Mouse (Mus musculus) T-cell, adult 2 months (primary cell): ENCODE measurements around the gene Mmp25.

ENCODE experiments used
- DNase-seq: peaks from one replicate; pipeline ENCODE4 v3.0.0; 2022; ENCODE audit warnings: low spot score

Gene Mmp25

DNA sequence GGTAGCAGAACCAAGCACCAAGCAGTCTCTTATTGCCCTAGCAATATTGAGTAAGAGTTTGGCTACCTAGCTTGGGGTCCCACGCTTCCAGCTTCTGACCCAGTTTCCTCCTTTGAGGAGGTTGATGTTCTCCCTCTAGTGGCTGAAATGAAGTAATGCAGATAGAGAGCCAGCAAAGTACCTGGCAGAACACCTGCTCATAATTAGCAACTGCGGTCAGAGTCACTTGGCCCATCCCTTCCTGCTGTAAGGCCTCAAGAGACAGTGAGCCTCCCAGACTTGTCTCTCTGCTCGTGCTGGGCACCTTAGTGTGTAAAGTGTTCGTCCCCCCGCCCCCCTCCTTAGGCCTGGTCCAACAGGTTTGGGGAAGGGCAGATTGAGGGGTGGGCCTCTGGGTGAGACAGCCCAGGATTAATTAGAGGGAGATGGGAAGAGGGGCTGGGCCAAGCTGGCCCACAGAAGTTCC lies 19.5 kb upstream of the Mmp25 start:
- DNase-seq = peak; percentile 37

DNA sequence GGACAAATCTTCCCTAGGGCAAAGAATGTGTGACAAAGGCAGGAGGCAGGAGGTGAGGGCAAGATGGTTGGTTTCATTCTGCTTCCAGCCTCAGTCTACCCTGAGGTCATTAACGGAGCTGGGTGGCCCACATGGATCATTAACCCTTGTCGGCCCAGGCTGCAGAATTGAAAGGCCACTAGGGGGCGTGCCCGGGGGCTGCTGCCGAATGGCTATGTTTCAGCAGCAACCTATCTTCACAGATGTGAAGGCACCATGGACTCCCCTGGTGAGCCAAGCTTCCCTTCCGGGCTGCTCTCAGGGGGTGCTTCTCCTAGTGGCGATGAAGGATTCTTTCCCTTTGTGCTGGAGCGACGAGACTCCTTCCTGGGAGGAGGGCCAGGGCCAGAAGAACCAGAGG lies 16.4 kb upstream of the Mmp25 start:
- no peak for DNase-seq

DNA sequence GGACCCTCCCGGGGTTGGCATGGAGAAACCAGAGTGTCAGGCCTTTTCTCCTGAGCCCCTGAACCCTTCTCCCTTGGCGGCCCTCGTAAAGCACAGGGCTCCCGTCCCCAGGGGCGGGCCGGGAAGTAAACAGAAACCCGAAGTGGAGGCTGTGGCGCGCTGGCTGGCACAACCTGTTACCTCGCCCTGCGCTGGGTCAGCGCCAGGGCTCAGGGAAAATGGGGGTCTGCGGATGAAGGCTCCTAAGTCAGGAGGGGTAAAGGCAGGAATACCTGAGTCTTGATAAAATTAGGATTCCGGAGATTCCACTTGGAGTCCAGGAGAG lies 15.8 kb upstream of the Mmp25 start:
- no peak for DNase-seq

DNA sequence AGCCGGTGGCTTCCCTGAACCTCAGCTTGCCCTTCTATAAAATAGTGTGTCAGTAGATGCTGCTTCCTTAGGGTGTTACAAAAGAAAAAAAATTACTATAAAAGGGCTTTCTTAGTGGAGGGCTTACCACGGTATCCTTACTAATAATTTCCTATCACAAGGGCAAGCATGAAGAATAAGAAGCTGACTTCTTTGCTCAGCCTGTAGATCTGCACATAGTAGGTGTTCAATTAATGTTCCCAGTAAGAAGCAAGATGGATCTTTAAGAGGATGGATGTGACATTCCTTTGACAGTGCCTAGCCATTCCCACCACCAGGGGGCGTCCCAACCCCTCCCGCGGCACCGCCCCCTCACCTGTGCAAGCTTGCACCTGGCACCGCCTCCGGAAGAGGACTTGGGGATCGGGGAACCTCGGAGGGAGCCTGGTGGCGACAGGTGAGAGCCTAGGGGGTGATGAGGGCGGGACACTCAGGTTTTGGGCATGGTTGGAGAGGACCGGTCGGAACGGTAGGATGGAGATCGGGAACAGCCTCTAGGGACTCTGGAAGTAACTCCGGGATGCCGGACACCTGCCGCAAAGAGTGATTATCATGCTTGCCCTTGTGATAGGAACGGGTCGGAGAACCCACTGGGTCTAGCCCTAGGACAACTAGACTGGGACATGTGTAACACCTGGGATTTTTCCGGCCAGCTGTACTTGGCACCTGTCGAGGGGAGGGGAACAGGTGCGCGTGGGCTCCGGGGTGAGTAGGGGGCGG lies 15.2 kb upstream of the Mmp25 start, which contains the start of gene Bicdl2:
Gene Bicdl2, plus strand, starts transcription at position 390 of the 759 bp plus-strand sequence.
- peak; percentile 55 for DNase-seq

DNA sequence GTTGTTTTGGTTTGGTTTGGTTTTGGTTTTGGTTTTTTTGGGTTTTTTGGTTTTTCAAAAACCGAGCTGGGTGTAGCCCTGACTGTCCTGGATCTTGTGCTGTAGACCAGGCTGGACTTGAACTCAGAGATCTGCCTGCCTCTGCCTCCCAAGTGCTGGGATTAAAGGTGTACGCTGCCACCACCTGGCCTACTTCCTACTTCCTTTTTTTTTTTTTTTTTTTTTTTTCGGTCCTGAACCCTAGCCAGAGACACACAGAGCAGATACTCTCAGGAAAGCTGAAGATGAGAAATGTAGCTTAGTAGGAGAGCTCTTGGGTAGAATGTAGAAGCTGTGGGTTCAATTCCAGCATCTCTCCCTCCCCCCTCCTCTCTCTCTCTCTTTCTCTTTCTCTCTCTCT lies 13.4 kb upstream of the Mmp25 start:
- DNase-seq = no peak

DNA sequence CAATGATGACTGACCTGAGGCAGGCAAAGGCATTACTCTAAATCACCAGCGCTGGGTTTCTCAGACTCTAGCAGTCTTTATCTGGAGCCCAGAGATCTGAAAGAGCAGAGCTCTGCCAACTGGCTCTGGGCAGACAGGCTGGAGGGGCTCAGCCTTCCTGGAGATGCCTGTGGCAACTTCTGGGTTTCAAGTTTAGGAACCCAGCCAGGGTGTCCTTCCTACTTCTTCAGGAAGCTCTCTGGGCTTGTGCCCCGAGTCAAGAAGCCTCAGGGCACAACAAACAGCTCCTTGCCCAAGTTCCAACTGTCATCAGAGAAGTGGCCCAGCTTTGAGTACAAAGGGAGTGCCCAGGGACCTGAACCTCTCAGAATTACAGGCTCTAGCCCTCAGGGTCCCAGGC lies 9.3 kb upstream of the Mmp25 start:
- no peak for DNase-seq

DNA sequence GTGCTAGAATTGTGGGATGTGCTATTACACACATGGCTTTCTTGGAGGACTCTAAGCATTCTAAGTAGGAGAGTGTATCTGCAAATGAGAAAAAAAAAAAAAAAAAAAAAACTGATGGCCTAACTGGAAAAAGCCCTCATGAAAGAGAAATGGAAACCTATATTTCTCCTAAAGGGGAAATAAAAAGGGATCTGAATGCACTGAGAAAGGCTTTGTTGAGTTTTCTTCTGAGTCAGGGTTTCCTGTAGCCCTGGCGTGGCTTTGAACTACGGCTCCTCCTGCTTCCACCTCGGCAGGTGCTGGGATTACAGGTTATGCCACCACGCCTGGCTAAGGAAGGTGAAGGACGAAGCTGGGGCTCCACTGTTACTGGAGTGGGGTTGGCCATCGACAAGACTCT lies 8.9 kb upstream of the Mmp25 start:
- no peak for DNase-seq

DNA sequence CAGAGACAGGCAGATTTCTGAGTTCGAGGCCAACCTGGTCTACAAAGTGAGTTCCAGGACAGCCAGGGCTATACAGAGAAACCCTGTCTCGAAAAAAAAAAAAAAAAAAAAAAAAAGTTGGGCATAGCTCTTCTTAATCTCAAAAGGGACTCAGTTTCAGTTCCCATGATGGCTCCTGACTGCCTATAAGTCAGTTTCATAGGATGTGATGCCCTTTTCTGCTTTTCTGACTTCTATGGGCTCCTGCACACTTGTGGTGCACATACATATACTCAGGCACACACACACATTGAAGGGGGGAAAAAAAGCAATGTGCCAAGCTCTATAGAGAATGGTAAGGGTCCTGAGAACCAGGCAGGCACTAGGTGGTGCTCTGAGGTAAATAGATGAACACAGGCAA lies 8.2 kb upstream of the Mmp25 start:
- no peak for DNase-seq

DNA sequence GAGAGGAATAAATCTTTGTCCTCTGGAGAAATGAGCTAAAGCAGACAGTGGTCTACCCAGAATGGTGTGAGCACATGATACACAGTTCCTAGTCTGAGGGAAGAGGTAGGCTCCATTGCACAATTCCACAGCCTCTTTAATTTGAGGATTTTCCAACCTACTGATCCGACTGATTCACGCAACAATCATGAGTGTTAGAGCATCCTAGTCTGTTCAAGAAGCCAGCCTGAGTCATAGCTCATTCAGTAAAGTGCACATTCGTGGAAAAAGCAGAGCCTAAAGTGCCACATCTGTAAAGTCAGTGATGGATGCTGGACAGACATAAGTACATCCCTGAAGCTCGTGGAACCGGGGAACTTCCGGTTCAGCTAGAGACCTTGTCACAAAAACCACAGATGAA lies 6.3 kb upstream of the Mmp25 start:
- DNase-seq = no peak

DNA sequence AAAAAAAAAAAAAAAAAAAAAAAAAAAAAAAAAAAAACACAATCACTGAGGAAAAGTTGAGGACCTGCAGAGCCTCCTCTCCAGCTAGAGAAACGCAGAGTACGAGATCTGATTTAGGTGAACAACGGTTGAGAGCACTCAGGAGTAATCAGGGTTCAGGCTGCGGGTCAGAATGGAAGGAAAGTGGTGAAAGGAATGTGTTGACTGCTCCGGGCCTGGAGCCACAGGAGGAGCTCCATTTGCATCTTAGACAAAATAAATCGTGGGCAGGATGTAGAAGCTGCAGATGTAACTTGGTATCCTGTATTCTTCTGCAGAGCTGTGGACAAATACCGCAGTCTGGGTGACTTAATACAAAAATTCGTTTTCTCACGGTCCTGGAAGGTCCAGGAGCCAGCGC lies 817 bp upstream of the Mmp25 start:
- DNase-seq = no peak

DNA sequence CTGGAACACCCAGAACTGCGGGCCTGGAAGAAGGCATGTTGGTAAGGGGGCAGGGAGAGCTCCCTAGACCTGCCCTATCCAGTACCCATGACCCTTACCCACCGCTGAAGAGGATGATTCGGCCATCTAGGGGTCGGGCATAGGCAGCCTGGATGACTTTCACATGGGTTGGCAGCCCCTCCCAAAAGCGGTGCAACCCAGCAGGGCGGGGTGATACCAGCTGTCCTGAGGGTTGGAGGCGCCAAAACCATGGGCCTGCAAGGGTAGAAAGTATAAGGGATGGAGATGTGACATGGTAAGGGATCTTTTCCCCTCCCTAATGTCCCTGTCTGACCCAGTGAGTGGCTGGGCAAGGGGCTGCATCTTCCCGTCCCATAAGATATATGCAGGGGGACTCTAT lies 13.8 kb downstream of the Mmp25 start:
- no peak for DNase-seq

DNA sequence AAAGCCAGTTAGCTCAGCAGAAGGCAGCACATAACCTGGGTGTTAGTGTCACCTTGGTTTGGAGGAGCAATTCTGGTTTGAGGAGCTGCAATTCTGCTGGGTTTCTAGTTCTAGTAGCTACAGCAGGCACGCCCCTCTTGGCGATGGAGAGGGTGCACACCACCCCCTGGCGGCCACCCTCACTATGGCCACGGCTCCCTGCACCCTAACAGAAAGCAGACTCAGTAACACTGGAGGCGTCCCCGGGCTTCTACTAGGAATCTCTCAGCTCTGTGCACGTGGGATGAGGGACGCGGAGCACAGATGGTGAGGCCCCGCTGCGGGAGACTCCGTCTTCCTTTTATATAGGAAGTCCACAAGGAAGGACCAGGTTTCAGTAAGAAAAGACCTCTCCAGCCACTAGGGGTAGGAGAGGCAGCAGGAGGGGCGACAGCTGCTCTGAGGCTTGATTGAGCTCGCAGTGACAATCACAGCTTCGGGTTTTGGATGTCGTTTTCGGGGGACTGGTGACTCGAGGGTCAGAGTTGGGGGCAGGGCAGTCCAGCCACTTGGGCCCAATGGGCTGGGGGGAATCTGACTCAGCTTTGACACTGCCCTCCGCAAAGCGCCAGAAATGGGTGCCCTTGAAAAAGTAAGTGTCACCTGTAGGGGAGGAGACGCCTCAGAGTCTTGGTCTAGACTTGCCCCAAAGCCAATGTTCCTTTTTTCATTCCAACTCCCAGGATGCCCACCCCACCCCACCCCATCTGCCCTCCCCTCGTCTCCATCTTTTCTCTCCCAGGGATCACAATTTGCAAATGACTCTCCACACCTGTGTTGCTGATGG lies 14.7 kb downstream of the Mmp25 start:
- DNase-seq = peak; percentile 90

DNA sequence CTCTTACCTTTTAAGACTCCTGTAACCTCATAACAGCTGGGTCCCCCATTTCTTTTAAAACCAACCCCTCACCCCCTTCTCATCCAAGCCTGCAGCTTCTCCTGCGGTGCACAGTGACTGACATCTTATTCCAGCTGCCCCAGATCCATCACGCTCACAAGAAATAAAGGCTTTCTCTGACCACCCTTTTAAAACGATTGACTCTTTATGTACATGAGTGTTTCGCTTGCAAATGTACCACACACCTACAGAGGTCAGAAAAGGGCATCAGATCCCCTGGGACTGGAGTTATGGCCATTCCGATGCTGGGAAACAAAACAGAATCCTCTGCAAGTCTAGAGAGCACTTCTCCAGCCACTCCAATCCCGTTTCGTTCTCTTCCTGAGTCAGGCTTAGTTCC lies 17.3 kb downstream of the Mmp25 start:
- no peak for DNase-seq

DNA sequence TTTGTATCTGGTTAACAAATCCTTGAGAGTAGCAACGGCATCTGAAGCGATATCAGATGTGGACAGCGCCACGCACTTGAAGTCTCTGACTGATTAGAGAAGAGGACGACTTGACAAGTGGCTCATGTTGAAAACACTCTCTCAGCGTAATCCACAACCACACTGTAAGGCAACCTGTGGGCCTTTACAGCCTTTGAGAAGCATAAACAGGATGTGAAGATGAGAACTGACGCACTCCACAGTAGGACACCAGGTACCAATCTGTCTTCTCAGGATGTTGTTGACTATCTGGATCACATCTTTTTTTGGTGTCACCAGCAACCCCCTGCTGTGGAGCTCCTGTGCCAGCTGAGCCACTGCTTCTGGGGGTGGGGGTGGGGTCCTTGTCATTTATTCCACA lies 24.7 kb downstream of the Mmp25 start:
- DNase-seq = peak; percentile 92

DNA sequence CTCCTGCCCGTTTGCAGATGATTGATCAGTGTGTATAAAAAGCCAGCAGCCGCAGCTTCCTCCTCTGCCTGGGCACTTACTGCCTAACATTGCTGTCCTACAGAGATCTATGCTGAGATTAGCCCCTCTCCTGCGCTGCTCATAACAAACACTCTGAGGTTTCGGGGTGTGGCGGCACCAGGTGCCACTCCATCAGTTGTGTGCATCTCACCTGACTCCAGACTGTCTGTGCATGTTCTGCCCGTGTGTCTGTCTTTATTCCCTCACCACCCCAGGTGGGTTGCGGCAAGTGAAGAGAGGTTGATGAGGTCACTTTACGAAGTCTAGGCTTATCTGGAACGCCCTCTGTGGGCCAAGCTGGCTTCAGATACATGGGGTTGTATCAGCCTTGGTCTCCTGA lies 28.0 kb downstream of the Mmp25 start:
- peak; percentile 91 for DNase-seq

DNA sequence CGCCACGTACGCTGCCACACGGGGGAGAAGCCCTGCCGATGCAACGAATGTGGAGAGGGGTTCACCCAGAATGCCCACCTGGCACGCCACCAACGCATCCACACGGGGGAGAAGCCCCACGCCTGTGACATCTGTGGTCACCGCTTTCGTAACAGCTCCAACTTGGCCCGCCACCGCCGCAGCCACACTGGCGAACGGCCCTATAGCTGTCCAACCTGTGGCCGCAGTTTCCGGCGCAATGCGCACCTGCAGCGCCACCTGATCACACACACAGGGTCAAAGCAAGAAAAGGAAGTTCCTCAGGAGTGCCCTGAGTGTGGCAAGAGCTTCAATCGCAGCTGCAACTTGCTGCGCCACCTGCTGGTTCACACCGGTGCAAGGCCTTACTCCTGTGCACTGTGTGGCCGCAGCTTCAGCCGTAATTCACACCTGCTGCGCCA lies 34.7 kb downstream of the Mmp25 start:
- DNase-seq = peak; percentile 89

DNA sequence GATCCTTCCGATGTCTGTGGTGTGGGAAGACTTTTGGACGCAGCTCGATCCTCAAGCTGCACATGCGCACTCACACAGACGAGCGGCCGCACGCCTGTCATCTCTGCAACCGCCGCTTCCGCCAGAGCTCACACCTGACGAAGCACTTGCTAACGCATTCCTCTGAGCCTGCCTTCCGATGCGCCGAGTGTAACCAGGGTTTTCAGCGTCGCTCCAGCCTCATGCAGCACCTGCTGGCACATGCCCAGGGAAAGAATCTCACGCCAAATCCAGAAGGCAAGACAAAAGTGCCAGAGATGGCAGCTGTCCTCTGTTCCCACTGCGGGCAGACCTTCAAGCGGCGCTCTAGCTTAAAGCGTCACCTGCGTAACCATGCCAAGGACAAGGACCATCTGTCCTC lies 35.5 kb downstream of the Mmp25 start:
- DNase-seq = no peak

DNA sequence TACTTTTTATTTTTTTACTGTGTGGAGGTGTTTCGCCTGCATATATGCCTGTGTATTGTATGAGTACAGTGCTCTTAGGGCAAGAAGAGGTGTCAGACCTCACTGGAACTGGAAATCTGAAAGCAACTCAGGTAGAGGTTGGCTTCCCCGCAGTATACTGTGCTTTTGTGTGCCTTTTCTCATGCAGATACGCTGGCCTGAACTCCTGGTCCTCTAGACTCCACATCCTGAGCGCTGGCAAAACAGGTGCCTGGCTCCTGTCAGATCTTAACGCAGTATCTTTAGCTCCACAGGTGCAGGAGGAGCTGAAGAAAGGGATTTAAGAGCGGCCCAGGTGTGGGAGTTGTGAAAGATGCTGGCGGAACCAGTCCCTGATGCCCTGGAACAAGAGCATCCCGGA lies 39.9 kb downstream of the Mmp25 start:
- no peak for DNase-seq

DNA sequence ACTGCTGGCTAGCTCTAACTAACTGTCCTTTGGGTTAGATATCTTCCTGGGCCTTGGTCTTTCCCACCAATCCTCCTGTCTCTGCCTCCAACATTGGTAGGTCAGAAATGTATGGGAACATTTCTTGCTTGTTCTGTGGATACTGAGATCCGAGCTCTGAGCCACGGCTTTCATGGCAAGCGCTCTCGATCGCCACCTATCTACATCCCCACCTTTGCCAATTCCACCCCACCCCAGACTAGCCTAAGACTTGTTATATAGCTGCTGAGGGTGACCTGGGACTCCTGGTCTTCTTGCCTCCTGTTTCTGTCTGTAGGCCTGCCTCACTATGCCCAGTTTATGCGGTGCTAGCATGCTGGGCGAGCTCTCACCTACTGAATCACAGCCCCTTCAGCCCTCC lies 40.7 kb downstream of the Mmp25 start:
- DNase-seq = no peak

DNA sequence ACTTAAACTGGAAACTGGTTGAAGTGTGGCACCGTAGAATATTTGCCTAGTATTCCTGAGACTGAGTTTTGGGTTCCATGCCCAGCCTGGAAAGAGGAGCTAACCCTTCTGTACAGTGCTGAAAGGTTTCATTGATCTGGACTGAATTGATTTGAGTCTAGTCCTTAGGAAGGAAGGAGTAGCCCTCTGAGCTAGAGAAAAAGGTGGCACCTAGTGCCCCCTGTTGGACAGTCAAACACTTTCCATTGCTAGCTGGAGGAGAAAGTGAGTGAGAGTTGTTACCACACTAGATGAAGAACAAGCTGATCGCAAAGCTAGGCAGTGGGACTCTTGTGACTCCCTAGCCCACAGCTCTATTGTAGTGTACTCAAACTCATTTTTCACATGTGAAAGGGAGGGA lies 41.5 kb downstream of the Mmp25 start:
- peak; percentile 50 for DNase-seq

DNA sequence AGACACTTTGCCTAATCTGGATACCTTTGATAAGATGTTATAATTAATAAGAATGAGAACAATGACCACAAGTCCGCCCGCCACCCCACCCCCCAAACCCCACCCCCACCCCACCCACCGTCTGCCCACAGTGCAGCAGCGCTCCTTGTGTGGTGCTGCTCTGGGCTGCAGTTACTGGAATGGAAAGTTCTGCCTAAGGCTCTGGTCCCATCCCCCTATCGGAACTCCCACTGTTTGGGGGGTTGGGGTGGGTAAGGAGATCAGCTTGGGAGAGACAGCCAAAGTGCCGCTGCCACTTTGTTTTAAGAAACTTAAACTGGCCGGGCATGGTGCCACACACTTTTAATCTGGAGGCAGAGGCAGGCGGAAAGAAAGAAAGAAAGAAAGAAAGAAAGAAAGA lies 42.0 kb downstream of the Mmp25 start:
- DNase-seq = no peak

DNA sequence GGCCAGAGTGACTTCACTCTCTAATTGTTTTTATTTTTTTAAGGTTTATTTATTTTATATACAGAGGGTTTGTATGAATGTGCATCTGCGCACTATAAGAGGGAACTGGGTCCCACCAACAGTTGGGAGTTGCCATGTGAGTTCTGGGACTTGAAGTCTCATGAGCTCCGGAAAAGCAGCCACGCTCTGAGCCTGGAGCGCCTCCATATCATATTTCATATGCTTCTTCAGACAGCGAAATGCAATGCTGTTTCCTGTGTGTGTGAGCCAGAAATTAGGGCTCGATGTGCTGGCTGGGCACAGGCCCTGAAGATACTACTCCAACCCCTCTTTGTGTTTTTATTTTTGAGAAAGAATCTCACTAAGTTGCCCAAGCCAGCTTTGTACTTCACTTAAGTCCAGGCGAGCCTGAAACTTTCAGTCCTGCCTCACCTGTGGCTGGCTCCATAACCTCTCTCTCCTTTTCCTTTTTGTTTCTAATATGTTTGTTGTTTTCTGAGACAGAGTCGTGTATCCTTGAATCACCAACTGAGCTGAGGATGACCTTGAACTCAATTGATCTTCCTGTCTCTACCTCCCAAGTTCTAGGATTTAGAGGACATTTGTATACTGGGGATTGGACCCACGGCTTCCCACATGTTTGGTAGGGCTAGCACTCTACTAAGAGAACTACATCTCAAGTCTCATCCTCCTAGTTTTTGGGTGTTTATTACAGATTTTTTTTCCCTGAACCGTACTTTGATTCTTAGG lies 43.1 kb downstream of the Mmp25 start:
- no peak for DNase-seq
